Mouse (Mus musculus) olfactory bulb, adult 2 months (tissue): Measurements from ENCODE around the gene Hnf4a.

Experiments used
- CTCF ChIP-seq: fragments of 200-500 bp; IDR thresholded peaks from 2 replicates; pipeline ENCODE4 v1.5.1; 2012; ENCODE audit warnings: low read depth, mild to moderate bottlenecking, low read length, moderate library complexity; ENCODE audit not compliant: insufficient read depth
- POLR2A ChIP-seq: fragments of 200-500 bp; IDR thresholded peaks from 2 replicates; pipeline ENCODE4 v1.6.1; 2012; ENCODE audit warnings: mild to moderate bottlenecking, low read depth, low read length, moderate library complexity; ENCODE audit not compliant: insufficient read depth

DNA sequence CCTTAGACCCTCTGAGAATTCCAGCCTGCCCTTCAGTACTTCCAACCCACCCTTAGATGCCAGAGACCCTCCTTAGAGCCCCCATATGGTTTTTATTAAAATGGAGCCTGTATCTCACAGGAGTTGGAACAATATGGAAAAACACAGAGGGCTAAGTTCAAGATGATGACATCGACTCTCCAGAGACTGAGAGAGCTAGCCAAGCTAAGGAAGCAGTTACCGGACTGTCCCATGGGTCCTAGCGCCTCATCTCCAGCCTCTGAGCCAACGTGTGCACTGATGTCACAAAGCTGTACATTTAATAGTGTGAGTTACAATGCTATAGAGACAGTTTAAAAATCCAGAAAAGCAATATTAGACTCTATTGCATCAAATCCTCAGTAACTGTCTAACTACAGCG lies 84.4 kb downstream of the Hnf4a start:
- TF ChIP-seq CTCF (no peak), POLR2A (no peak)
